Mouse (Mus musculus): ENCODE results near the gene Scn5a. TPM values are rescaled to one million over a fixed set of nuclear protein-coding genes. Genes with fewer than 3 reads are reported as not detected.

Gene Scn5a
- polyA plus RNA-seq (2017; shearing (Covaris generic)), result 0.12 TPM

DNA sequence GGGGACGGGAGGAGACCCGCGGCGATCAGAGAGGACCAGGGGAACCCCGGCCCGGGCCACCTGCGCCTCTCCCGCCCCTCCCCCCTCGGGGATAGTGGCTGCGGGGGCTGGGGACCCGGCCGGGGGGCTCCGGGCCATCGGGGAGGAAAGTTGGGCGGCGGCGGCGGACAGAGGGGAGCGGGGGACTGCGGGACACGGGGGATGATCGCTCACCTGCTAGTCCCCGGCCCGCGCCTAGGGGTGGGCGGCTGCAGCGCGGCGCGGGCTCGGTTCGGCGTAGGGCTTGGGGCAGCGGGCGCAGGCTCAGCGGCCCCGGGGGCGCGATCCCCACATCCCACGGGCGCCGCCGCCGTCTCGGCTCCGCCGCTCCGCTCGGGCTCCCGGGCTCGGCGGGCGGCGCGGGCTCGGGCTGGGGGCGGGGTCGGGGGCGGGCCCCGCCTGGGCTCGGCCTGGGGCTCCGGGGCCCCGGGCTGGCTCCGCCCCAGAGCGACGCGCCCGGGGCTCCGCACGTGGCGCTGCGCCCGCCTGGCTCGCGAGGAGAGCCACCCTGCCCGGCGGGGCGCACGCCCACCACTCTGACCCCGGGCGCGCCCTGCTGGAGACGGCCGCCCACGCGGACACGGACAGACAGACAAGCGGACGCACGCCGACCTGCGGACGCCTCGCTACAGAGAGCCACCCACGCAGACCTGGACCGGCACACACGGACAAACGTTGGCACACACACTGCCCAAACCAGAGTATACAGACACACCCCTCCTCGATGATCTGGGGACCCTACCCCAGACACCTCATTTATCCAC, at the start of gene Scn5a:
Gene Scn5a, minus strand, starts transcription at position 381 of the 803 bp plus-strand sequence.

DNA sequence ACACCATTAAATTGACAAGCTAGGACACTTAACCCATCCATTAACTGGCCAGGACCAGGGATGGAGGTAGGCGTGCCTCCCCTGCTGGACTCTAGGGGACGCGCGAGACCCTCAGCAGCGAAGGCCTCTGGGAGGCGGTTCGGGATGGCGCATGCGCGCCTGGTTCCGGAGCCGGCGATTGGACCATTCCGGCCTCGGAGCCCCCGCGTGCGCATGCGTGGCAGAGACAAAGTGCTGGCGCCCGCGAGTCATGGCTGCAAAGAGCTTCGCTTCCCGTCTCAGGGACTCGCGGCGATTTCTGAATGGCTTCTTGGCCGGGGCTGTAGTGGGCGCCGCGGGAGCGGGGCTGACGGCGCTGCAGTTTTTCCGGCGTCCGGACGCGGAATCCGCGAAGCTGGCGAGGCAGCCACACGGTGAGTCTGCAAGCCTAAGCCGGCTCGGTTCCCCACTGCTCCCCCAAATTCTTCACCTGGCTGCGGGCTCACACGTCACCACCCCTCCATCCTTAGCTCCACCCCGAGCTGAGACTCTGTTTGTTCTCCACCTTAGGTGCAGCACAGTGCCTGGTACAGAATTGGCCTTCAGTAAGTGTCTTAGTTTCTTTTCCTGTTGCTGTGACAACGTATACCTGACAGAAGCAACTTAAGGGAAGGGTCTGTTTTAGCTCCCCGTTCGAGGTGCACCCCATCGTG, 133.9 kb downstream of the Scn5a start, which contains the start of gene Exog:
Gene Exog, plus strand, starts transcription at position 206 of the 692 bp plus-strand sequence.

Other genes starting within 250 kb of the Scn5a start
- 72.2 TPM for gene Acaa1a, start 239.3 kb downstream of the Scn5a start, polyA plus RNA-seq (2017; shearing (Covaris generic))
- gene Myd88, start 237.6 kb downstream of the Scn5a start, polyA plus RNA-seq (2017; shearing (Covaris generic)), result 103 TPM
- 0.62 TPM for gene Xylb, start 221.6 kb downstream of the Scn5a start, polyA plus RNA-seq (2017; shearing (Covaris generic))
- not detected for gene Slc22a14, start 213.5 kb downstream of the Scn5a start, polyA plus RNA-seq (2017; shearing (Covaris generic))
- gene Acvr2b, start 176.9 kb downstream of the Scn5a start, polyA plus RNA-seq (2017; shearing (Covaris generic)), result not detected
- gene Exog, start 134.1 kb downstream of the Scn5a start, polyA plus RNA-seq (2017; shearing (Covaris generic)), result 19.3 TPM
- gene Scn10a, start 140.3 kb upstream of the Scn5a start, polyA plus RNA-seq (2017; shearing (Covaris generic)), result not detected
- 0.76 TPM for gene Scn11a, start 246.4 kb upstream of the Scn5a start, polyA plus RNA-seq (2017; shearing (Covaris generic))

Data from inflammation-experienced regulatory T-cells, adult 16 weeks (primary cell).